25 mouse cellular contexts compared by ENCODE assay signal in the genomic region with DNA sequence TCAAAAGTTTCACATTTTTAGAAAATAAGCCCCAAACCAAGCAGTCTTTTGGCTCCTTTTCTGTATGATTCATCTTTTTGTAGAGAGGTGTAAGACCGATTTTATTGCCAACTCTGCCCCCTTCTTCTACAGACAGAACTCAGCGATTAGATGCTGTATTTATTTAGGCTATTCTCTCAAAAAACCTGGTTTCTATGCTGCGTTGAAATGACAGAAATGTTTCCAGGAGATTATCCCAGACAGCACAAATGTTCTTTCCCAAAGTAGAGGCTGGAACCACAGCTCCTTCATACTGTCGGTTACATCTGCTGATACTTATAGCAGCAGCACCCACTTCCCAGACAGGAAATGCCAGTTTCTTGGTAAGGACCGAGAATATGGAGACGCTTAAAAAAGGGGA.
"Had no signal": no experiment of that assay in that cellular context is flagged by ENCODE, and none has a peak within 500 bp of the region (broad histone marks: within the 10 kb centered on the region; RNA-seq: fewer than 3 reads in every experiment).

No protein-coding gene starts in this region.

- H3K36me3 ChIP-seq: limb, embryonic 12.5 days; limb, embryonic 15.5 days; lung, embryonic 15.5 days; midbrain, embryonic 10.5 days; midbrain, embryonic 13.5 days; neural tube, embryonic 13.5 days had no signal

- DNase-seq: kidney, adult 18-20 months; kidney, adult 9 months; kidney, postnatal 14 days; kidney, postnatal 4 days; left cerebral cortex, postnatal 4 days; liver, postnatal 0 days; lung, postnatal 14 days; retina, postnatal 1 day; right cerebral cortex, postnatal 25 days; spleen, adult 18-20 months; thymus, adult 2 months; thymus, postnatal 14 days; thymus, postnatal 4 days had no signal

- H3K4me3 ChIP-seq: limb, embryonic 12.5 days; limb, embryonic 15.5 days; lung, embryonic 15.5 days; megakaryocyte, embryonic 14.5 days; midbrain, embryonic 10.5 days; midbrain, embryonic 13.5 days; myocyte; neural tube, embryonic 13.5 days had no signal

- ATAC-seq: intestine, embryonic 16.5 days; liver, postnatal 0 days; midbrain, embryonic 13.5 days; midbrain, embryonic 16.5 days had no signal

- H3K4me2 ChIP-seq: limb, embryonic 12.5 days; limb, embryonic 15.5 days; liver, embryonic 11.5 days; lung, embryonic 15.5 days; midbrain, embryonic 13.5 days; neural tube, embryonic 13.5 days had no signal

- H3K9me3 ChIP-seq: limb, embryonic 12.5 days; limb, embryonic 15.5 days; lung, embryonic 15.5 days; midbrain, embryonic 10.5 days; midbrain, embryonic 13.5 days; neural tube, embryonic 13.5 days had no signal

- H3K9ac ChIP-seq: limb, embryonic 12.5 days; limb, embryonic 15.5 days; liver, embryonic 14.5 days; liver, postnatal 0 days; lung, embryonic 15.5 days; midbrain, embryonic 13.5 days; neural tube, embryonic 13.5 days had no signal

- H3K27me3 ChIP-seq: limb, embryonic 12.5 days; limb, embryonic 15.5 days; lung, embryonic 15.5 days; midbrain, embryonic 13.5 days; neural tube, embryonic 13.5 days had no signal

- H3K27ac ChIP-seq: limb, embryonic 12.5 days; limb, embryonic 15.5 days; liver, embryonic 14.5 days; lung, embryonic 15.5 days; midbrain, embryonic 10.5 days; midbrain, embryonic 13.5 days; neural tube, embryonic 13.5 days had no signal
